Mouse (Mus musculus) midbrain, embryonic 16.5 days (tissue): ENCODE data around the gene Sspo. TPM values are rescaled to one million over a fixed set of nuclear protein-coding genes. Genes with fewer than 3 reads are reported as not detected.

Experiments used
- ATAC-seq: fragments of 200-750 bp; cut with Nextera tagmentation; 2 replicates; pipeline ENCODE4 v1.8.0; 2017; ENCODE audit warnings: moderate TSS enrichment
- H3K27ac ChIP-seq: fragments of 300-500 bp; sonication (generic); 2 replicates; pipeline ENCODE4 v1.5.1; 2014; ENCODE audit warnings: mild to moderate bottlenecking, low read length, mixed read lengths
- H3K27me3 ChIP-seq: fragments of 300-500 bp; sonication (generic); 2 replicates; pipeline ENCODE4 v1.6.1; 2014; ENCODE audit warnings: low read depth, low read length, mixed read lengths; ENCODE audit not compliant: control insufficient read depth, insufficient read depth
- H3K36me3 ChIP-seq: fragments of 300-500 bp; sonication (generic); 2 replicates; pipeline ENCODE4 v1.6.1; 2014; ENCODE audit warnings: mild to moderate bottlenecking, low read length, moderate library complexity, mixed read lengths; ENCODE audit not compliant: control insufficient read depth, insufficient read depth
- H3K4me1 ChIP-seq: fragments of 300-500 bp; sonication (generic); 2 replicates; pipeline ENCODE4 v1.6.1; 2014; ENCODE audit warnings: mild to moderate bottlenecking, low read length, mixed read lengths; ENCODE audit not compliant: control insufficient read depth, insufficient read depth
- H3K4me2 ChIP-seq: fragments of 300-500 bp; sonication (generic); 2 replicates; pipeline ENCODE4 v1.6.1; 2014; ENCODE audit warnings: mild to moderate bottlenecking, low read length, mixed read lengths
- H3K4me3 ChIP-seq: fragments of 300-500 bp; sonication (generic); 2 replicates; pipeline ENCODE4 v1.5.1; 2014; ENCODE audit warnings: low read depth, mild to moderate bottlenecking, low read length, moderate library complexity, mixed read lengths
- H3K9ac ChIP-seq: fragments of 300-500 bp; sonication (generic); 2 replicates; pipeline ENCODE4 v1.6.1; 2014; ENCODE audit warnings: low read depth, low read length, mixed read lengths
- H3K9me3 ChIP-seq: fragments of 300-500 bp; sonication (generic); replicated peaks from 2 replicates; pipeline ENCODE4 v1.6.1; 2014; ENCODE audit warnings: mild to moderate bottlenecking, low read length, mixed read lengths; ENCODE audit not compliant: control insufficient read depth, poor library complexity, severe bottlenecking
- WGBS: fragments of 180-500 bp; shearing (Covaris S2); extraction: QIAGEN DNeasy Blood & Tissue Kit; methylation state at CpG from one replicate; pipeline ENCODE4 v1.1.7; 2014; 5-methylcytosine and 5-hydroxymethylcytosine counted together
- polyA plus RNA-seq: library from polyadenylated mRNA; unstranded; fragments of >200 nt; fragmentation: Nextera tagmentation; extraction: Ambion mirVana; gene quantifications from 2 replicates; pipeline ENCODE4 v1.2.1, GENCODE M21; 2015

Gene Sspo
- polyA plus RNA-seq: 0.51 and 0.62 TPM in 2 replicates

GRCm38 (mm10) chr6:48447929-48448328 lies at the start of gene Sspo:
Gene Sspo (plus strand): TSS chr6:48448229.
- Histone ChIP-seq H3K27ac (no peak within 1 kb of the TSS), H3K9ac (no peak within 1 kb of the TSS), H3K36me3 (no peaks in the 10 kb centered on the region), H3K4me3 (no peak within 1 kb of the TSS), H3K9me3 (no peaks in the 10 kb centered on the region), H3K4me2 (no peak within 1 kb of the TSS), H3K4me1 (peaks cover 15% of the 10 kb centered on the region), H3K27me3 (no peaks in the 10 kb centered on the region)
- no peak for ATAC-seq
- 85% methylated on average over 1 of the region's 1 CpGs for WGBS

- WGBS: 94% methylated on average over 5 of the region's 5 CpGs
- no peak overlapping the region for H3K4me2 ChIP-seq
- no peak overlapping the region for H3K9ac ChIP-seq
- no peaks in the 10 kb centered on the region for H3K9me3 ChIP-seq
- no peaks in the 10 kb centered on the region for H3K27me3 ChIP-seq
- H3K4me1 ChIP-seq: peaks cover 22% of the 10 kb centered on the region
- ATAC-seq: no peak
- no peak overlapping the region for H3K27ac ChIP-seq
- no peak overlapping the region for H3K4me3 ChIP-seq
- H3K36me3 ChIP-seq: peaks cover 9% of the 10 kb centered on the region
Measured at GRCm38 (mm10) chr6:48399906-48400305, 48.1 kb upstream of the Sspo start.

GRCm38 (mm10) chr6:48404071-48404470 lies 44.0 kb upstream of the Sspo start:
- no peaks in the 10 kb centered on the region for H3K27me3 ChIP-seq
- H3K4me1 ChIP-seq: 0 out of 2 replicates have a peak, but pooled peaks cover 2% of the 10 kb centered on the region
- no peak overlapping the region for H3K4me2 ChIP-seq
- H3K9me3 ChIP-seq: no peaks in the 10 kb centered on the region
- peaks cover 20% of the 10 kb centered on the region for H3K36me3 ChIP-seq
- no peak for ATAC-seq
- no peak overlapping the region for H3K4me3 ChIP-seq
- 94% methylated on average over 5 of the region's 5 CpGs for WGBS
- H3K9ac ChIP-seq: no peak overlapping the region
- H3K27ac ChIP-seq: no peak overlapping the region

- Histone ChIP-seq H3K27me3 (no peaks in the 10 kb centered on the region), H3K9ac (no peak overlapping the region), H3K27ac (no peak overlapping the region), H3K36me3 (peaks cover 51% of the 10 kb centered on the region), H3K4me1 (no peaks in the 10 kb centered on the region), H3K4me2 (no peak overlapping the region), H3K9me3 (no peaks in the 10 kb centered on the region), H3K4me3 (no peak overlapping the region)
- no peak for ATAC-seq
- 96% methylated on average over 4 of the region's 4 CpGs for WGBS
Measured at GRCm38 (mm10) chr6:48409726-48410343, 38.2 kb upstream of the Sspo start.

- no peak for ATAC-seq
- Histone ChIP-seq H3K4me2 (no peak overlapping the region), H3K4me3 (no peak overlapping the region), H3K9ac (no peak overlapping the region), H3K27me3 (no peaks in the 10 kb centered on the region), H3K9me3 (no peaks in the 10 kb centered on the region), H3K27ac (no peak overlapping the region), H3K36me3 (peaks cover 52% of the 10 kb centered on the region), H3K4me1 (no peaks in the 10 kb centered on the region)
- 90% methylated on average over 3 of the region's 3 CpGs for WGBS
Measured at GRCm38 (mm10) chr6:48410551-48410950, 37.5 kb upstream of the Sspo start.

GRCm38 (mm10) chr6:48411193-48412092 lies 36.6 kb upstream of the Sspo start:
- Histone ChIP-seq H3K9ac (no peak overlapping the region), H3K27ac (no peak overlapping the region), H3K4me1 (no peaks in the 10 kb centered on the region), H3K9me3 (no peaks in the 10 kb centered on the region), H3K27me3 (no peaks in the 10 kb centered on the region), H3K4me2 (no peak overlapping the region), H3K36me3 (peaks cover 61% of the 10 kb centered on the region), H3K4me3 (no peak overlapping the region)
- ATAC-seq: no peak
- 97% methylated on average over 6 of the region's 6 CpGs for WGBS

GRCm38 (mm10) chr6:48412147-48412546 lies 35.9 kb upstream of the Sspo start:
- Histone ChIP-seq H3K4me1 (no peaks in the 10 kb centered on the region), H3K4me3 (no peak overlapping the region), H3K9ac (no peak overlapping the region), H3K27me3 (no peaks in the 10 kb centered on the region), H3K9me3 (no peaks in the 10 kb centered on the region), H3K36me3 (peaks cover 65% of the 10 kb centered on the region), H3K27ac (no peak overlapping the region), H3K4me2 (no peak overlapping the region)
- 93% methylated on average over 4 of the region's 4 CpGs for WGBS
- no peak for ATAC-seq

GRCm38 (mm10) chr6:48412662-48413061 lies 35.4 kb upstream of the Sspo start:
- Histone ChIP-seq H3K4me3 (no peak overlapping the region), H3K9me3 (no peaks in the 10 kb centered on the region), H3K4me2 (no peak overlapping the region), H3K4me1 (no peaks in the 10 kb centered on the region), H3K27me3 (no peaks in the 10 kb centered on the region), H3K27ac (no peak overlapping the region), H3K9ac (no peak overlapping the region), H3K36me3 (peaks cover 70% of the 10 kb centered on the region)
- no peak for ATAC-seq
- 89% methylated on average over 3 of the region's 3 CpGs for WGBS

- H3K4me1 ChIP-seq: no peaks in the 10 kb centered on the region
- peaks cover 70% of the 10 kb centered on the region for H3K36me3 ChIP-seq
- no peak overlapping the region for H3K4me3 ChIP-seq
- no peak overlapping the region for H3K9ac ChIP-seq
- no peaks in the 10 kb centered on the region for H3K27me3 ChIP-seq
- H3K27ac ChIP-seq: no peak overlapping the region
- H3K4me2 ChIP-seq: no peak overlapping the region
- H3K9me3 ChIP-seq: no peaks in the 10 kb centered on the region
- WGBS: 80% methylated on average over 10 of the region's 10 CpGs
- no peak for ATAC-seq
Measured at GRCm38 (mm10) chr6:48413081-48413480, 34.9 kb upstream of the Sspo start.
